In the genomic region with DNA sequence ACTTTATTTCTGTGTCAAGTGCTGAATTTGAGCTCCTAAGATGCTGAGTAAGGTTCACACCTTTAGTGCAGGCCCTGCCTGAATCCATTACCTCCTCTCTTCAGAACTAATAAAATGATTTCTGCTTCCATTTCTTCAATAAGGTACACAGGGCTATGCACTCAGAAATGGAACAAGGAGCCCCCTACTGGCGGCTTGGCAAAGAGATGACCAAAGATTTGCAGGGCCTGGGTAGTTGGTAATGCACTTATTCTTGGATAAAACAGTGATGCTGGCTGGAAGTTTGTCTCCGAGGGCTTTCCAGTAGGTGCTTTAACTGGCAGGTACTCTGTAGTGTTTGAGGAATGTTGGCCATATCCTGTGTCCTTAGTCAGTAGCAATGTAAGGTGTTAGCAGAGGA, we compare ENCODE assay signal across 20 mouse cellular contexts. TPM values are rescaled to one million over a fixed set of nuclear protein-coding genes. Genes with fewer than 3 reads are reported as not detected.
DNase-seq lines count a peak whose midpoint lies in the region; ATAC-seq and TF ChIP-seq lines count a peak whose summit lies in the region.
"Had no signal": no experiment of that assay in that cellular context is flagged by ENCODE, and none has a peak within 500 bp of the region (broad histone marks: within the 10 kb centered on the region; RNA-seq: fewer than 3 reads in every experiment).

No protein-coding gene starts in this region.

- DNase-seq in adrenal gland, postnatal 10 days = peak; percentile 7
- no peak for DNase-seq in adrenal gland, postnatal 25 days
- no peak for DNase-seq in layer of hippocampus, adult 2 months (ENCODE audit: low spot score in 2 of 2)
- DNase-seq in layer of hippocampus, postnatal 10 days (ENCODE audit: low spot score in 2 of 2) = no peak
- DNase-seq in B cell, adult 2 months = peak; percentile 37 to 42
- DNase-seq in kidney, postnatal 4 days = peak; percentile 16
- DNase-seq in spleen, adult 12 weeks (ENCODE audit: low spot score) = no peak
- DNase-seq: cerebellum, adult 18-20 months; forebrain, postnatal 0 days; gastrocnemius, postnatal 36 days; right cerebral cortex, postnatal 4 days had no signal

- H3K36me3 ChIP-seq in forebrain, embryonic 16.5 days (ENCODE audit: control insufficient read depth, insufficient read depth) = no peaks in the 10 kb centered on the region
- H3K36me3 ChIP-seq: hindbrain, embryonic 13.5 days; midbrain, embryonic 15.5 days; stomach, embryonic 15.5 days had no signal

- H3K9me3 ChIP-seq in forebrain, embryonic 16.5 days (ENCODE audit: control insufficient read depth, low read length) = no peaks in the 10 kb centered on the region
- H3K9me3 ChIP-seq: hindbrain, embryonic 13.5 days; midbrain, embryonic 15.5 days; stomach, embryonic 15.5 days had no signal

- no peak for ATAC-seq in forebrain, embryonic 16.5 days
- ATAC-seq: forebrain, postnatal 0 days; midbrain, embryonic 15.5 days had no signal

- 70% methylated on average over 2 of the region's 2 CpGs for WGBS in forebrain, embryonic 16.5 days

- TF ChIP-seq CTCF in layer of hippocampus, adult 2 months (conservative IDR thresholded peaks at IDR 0.05) = peak; percentile 50

- no peaks in the 10 kb centered on the region for H3K4me1 ChIP-seq in forebrain, embryonic 16.5 days (replicated peaks; ENCODE audit: control insufficient read depth, insufficient read depth, low read length)
- H3K4me1 ChIP-seq: hindbrain, embryonic 13.5 days; midbrain, embryonic 15.5 days; stomach, embryonic 15.5 days had no signal

- no peak overlapping the region for H3K4me2 ChIP-seq in forebrain, embryonic 16.5 days (ENCODE audit: low read length)
- H3K4me2 ChIP-seq: hindbrain, embryonic 13.5 days; midbrain, embryonic 15.5 days; stomach, embryonic 15.5 days had no signal

- no peaks in the 10 kb centered on the region for H3K27me3 ChIP-seq in forebrain, embryonic 16.5 days (replicated peaks; ENCODE audit: control insufficient read depth, insufficient read depth, low read length)
- H3K27me3 ChIP-seq: hindbrain, embryonic 13.5 days; midbrain, embryonic 15.5 days; stomach, embryonic 15.5 days had no signal

- H3K27ac ChIP-seq in layer of hippocampus, adult 2 months = no peak overlapping the region
- no peak overlapping the region for H3K27ac ChIP-seq in forebrain, embryonic 16.5 days (ENCODE audit: low read length)
- H3K27ac ChIP-seq: hindbrain, embryonic 13.5 days; midbrain, embryonic 15.5 days; stomach, embryonic 15.5 days had no signal

- no peak overlapping the region for H3K4me3 ChIP-seq in layer of hippocampus, adult 2 months
- H3K4me3 ChIP-seq in forebrain, embryonic 16.5 days (replicated peaks; ENCODE audit: low read length) = no peak overlapping the region
- H3K4me3 ChIP-seq: hindbrain, embryonic 13.5 days; midbrain, embryonic 15.5 days; stomach, embryonic 15.5 days had no signal

- H3K9ac ChIP-seq in forebrain, embryonic 16.5 days (replicated peaks; ENCODE audit: low read depth, low read length) = no peak overlapping the region
- H3K9ac ChIP-seq: forebrain, postnatal 0 days; hindbrain, embryonic 13.5 days; midbrain, embryonic 15.5 days; stomach, embryonic 15.5 days had no signal

RNA-seq across cellular contexts. Expression of a gene that starts 4.9 kb away (rescaled TPM):
- total RNA-seq in adrenal gland, postnatal 10 days (2021) = not detected
- not detected in 2 replicates for total RNA-seq in adrenal gland, postnatal 25 days (2021)
- total RNA-seq in layer of hippocampus, adult 2 months (2021) = not detected
- not detected for total RNA-seq in layer of hippocampus, postnatal 10 days (2021)
- not detected in 2 replicates for polyA plus RNA-seq in forebrain, embryonic 16.5 days (2015; fragmentation: Nextera tagmentation; extraction: Ambion mirVana)
- total RNA-seq: forebrain, postnatal 0 days; gastrocnemius, postnatal 36 days had no signal
- polyA plus RNA-seq: cortical plate, adult 2 months; forebrain, postnatal 0 days; heart, embryonic 16.5 days; hindbrain, embryonic 13.5 days; large intestine, adult 2 months; limb, embryonic 14.5 days; midbrain, embryonic 15.5 days; neural tube, embryonic 11.5 days; stomach, embryonic 15.5 days had no signal

Comparison
In these comparisons a context has a peak if more than half of its experiments do, and no peak if none do; other contexts are left out.
1. DNase-seq: peak in adrenal gland, postnatal 10 days (single experiment), B cell, adult 2 months (2 of 2) and kidney, postnatal 4 days (2 of 2); none in adrenal gland, postnatal 25 days (single experiment), layer of hippocampus, adult 2 months (0 of 2), layer of hippocampus, postnatal 10 days (0 of 2) and spleen, adult 12 weeks (single experiment).